Mouse (Mus musculus): ENCODE measurements at regions not wholly inside any gene's neighbourhood (a gene's known extent, or its start where the extent isn't known, plus 50 kb on each side); places are given as distances from the start of the nearest gene placed in this dataset.

DNA sequence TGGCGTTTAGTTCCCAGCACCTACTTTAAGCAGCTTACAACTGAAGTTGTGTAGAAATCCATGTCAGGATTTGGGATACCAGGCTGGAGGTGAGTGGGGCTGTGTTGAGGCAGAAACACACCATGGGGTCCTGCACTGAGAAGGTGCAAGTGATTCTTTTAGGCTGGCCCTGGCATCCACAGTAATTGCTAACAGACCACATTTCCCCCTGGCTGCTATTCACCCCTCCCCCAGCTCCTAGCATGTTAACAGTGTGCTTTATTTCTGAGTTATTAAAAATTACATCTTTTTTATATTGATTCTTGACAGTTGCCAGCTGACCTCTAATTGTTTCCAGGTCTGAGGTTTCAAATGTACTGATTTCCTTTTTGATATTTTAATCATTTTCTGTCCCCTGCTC lies 670.1 kb upstream of the 2610301B20Rik start:
- Histone ChIP-seq H3K4me1 (ENCODE audit: control insufficient read depth in 1 of 2, insufficient read depth in 2 of 2) (no peaks in the 10 kb centered on the region), H3K27ac (ENCODE audit: insufficient read depth, low read depth) (no peak overlapping the region), H3K79me2 (replicated peaks; ENCODE audit: control insufficient read depth, extremely low read depth, insufficient read depth, poor library complexity, severe bottlenecking) (no peaks in the 10 kb centered on the region), H3K4me3 (replicated peaks in 1 of 3; ENCODE audit: low read depth in 2 of 3, low read length in 2 of 3, poor library complexity in 1 of 3) (no peak overlapping the region), H3K27me3 (replicated peaks) (no peaks in the 10 kb centered on the region), H3K9ac (ENCODE audit: insufficient read depth, low read depth) (no peak overlapping the region), H3K36me3 (replicated peaks in 1 of 2; ENCODE audit: control insufficient read depth in 1 of 2, insufficient read depth in 1 of 2, low read length in 1 of 2) (no peaks in the 10 kb centered on the region), H3K4me2 (ENCODE audit: insufficient read depth, low read depth, poor library complexity, severe bottlenecking) (no peak overlapping the region), H3K9me3 (replicated peaks; ENCODE audit: low read length) (no peaks in the 10 kb centered on the region)
- in situ Hi-C loops (cut with MboI; ENCODE audit: low pct_ligation_motif_present, low pct_unique_long_range_greater_than_20kb, low sequenced_read_pairs): no loop called here
- dilution Hi-C loops (cut with MboI; ENCODE audit: extremely low pct_ligation_motif_present, extremely low pct_unique_long_range_greater_than_20kb, low sequenced_read_pairs): no loop called here
- TF ChIP-seq MEF2A (IDR thresholded peaks at IDR 0.05; ENCODE audit: borderline replicate concordance, low read depth, low read length) (no peak), IRF4 (IDR thresholded peaks at IDR 0.05; ENCODE audit: low read depth, low read length) (no peak), SMC3 (IDR thresholded peaks at IDR 0.05; ENCODE audit: low read depth, low read length) (no peak), ZKSCAN1 (IDR thresholded peaks at IDR 0.05; ENCODE audit: borderline replicate concordance, low read depth, low read length) (no peak), RAD21 (IDR thresholded peaks at IDR 0.05; ENCODE audit: low read depth, low read length) (no peak), POLR2A (IDR thresholded peaks at IDR 0.05; ENCODE audit: low read depth, low read length) (no peak), MYC (IDR thresholded peaks at IDR 0.05; ENCODE audit: low read depth, low read length) (no peak)
- DNase-seq (ENCODE audit: extremely low read depth): no peak

DNA sequence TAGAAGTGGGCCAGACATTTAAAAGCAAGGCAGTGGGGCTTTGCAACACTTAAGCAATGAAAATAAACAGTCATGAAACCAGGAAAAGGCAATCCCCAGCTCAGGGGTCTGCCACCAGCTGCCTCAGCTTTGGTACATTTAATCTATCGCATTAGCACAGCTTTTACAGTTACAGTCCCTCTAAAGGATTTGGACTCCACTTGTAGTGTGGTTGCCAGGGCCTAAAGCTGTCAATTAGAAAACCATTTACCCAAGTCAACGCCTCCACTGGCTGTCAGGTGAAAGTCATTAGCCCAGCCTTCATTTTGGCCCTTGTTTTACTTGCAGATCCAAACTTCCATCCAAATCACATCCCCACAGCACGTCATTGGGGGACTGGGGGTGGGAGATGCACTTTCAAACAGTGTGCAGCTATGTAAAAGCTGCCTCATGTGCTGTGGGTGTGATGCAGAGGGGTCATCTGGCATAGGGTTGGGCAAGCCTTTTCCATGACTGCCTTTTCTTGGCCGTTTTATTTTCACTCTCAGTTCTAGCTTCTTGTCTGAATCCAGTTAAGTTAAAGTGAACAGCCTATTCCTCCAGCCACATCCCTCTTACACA lies 664.9 kb upstream of the 2610301B20Rik start:
- in situ Hi-C loops (cut with MboI; ENCODE audit: low pct_ligation_motif_present, low pct_unique_long_range_greater_than_20kb, low sequenced_read_pairs): no loop called here
- TF ChIP-seq KAT2A (IDR thresholded peaks at IDR 0.05; ENCODE audit: insufficient replicate concordance, low read length): no peak
- no peak for TF ChIP-seq SIN3A (IDR thresholded peaks at IDR 0.05; ENCODE audit: low read length)
- no peak for TF ChIP-seq BHLHE40 (IDR thresholded peaks at IDR 0.05; ENCODE audit: low read depth, low read length)
- TF ChIP-seq MYC (IDR thresholded peaks at IDR 0.05; ENCODE audit: low read depth, low read length): no peak
- TF ChIP-seq E2F4 (IDR thresholded peaks at IDR 0.05; ENCODE audit: insufficient replicate concordance, low read depth, low read length): no peak
- no peak for TF ChIP-seq USF1 (IDR thresholded peaks at IDR 0.05; ENCODE audit: low read depth, low read length)
- no peak for TF ChIP-seq ZNF384 (IDR thresholded peaks at IDR 0.05; ENCODE audit: low read depth, low read length)
- no peak for TF ChIP-seq MAX (IDR thresholded peaks at IDR 0.05; ENCODE audit: low read length)
- no peak for TF ChIP-seq TCF12 (IDR thresholded peaks at IDR 0.05; ENCODE audit: low read depth, low read length)
- no peak for TF ChIP-seq POLR2AphosphoS2 (IDR thresholded peaks at IDR 0.05; ENCODE audit: low read depth, low read length)
- no peak for TF ChIP-seq TBP (conservative IDR thresholded peaks at IDR 0.05; ENCODE audit: low read depth, low read length)

More for the DNA sequence above, 664.9 kb upstream of the 2610301B20Rik start:
- dilution Hi-C loops (cut with MboI; ENCODE audit: extremely low pct_ligation_motif_present, extremely low pct_unique_long_range_greater_than_20kb, low sequenced_read_pairs): no loop called here
- DNase-seq (ENCODE audit: extremely low read depth): no peak
- Histone ChIP-seq H3K9ac (ENCODE audit: insufficient read depth, low read depth) (no peak overlapping the region), H3K36me3 (replicated peaks in 1 of 2; ENCODE audit: control insufficient read depth in 1 of 2, insufficient read depth in 1 of 2, low read length in 1 of 2) (no peaks in the 10 kb centered on the region), H3K27me3 (replicated peaks) (no peaks in the 10 kb centered on the region), H3K4me1 (ENCODE audit: control insufficient read depth in 1 of 2, insufficient read depth in 2 of 2) (no peaks in the 10 kb centered on the region), H3K9me3 (replicated peaks; ENCODE audit: low read length) (no peaks in the 10 kb centered on the region), H3K27ac (ENCODE audit: insufficient read depth, low read depth) (no peak overlapping the region), H3K4me3 (replicated peaks in 1 of 3; ENCODE audit: low read depth in 2 of 3, low read length in 2 of 3, poor library complexity in 1 of 3) (no peak overlapping the region), H3K79me2 (replicated peaks; ENCODE audit: control insufficient read depth, extremely low read depth, insufficient read depth, poor library complexity, severe bottlenecking) (no peaks in the 10 kb centered on the region), H3K4me2 (ENCODE audit: insufficient read depth, low read depth, poor library complexity, severe bottlenecking) (no peak overlapping the region)
